Mouse (Mus musculus): Measurements from ENCODE around the gene Ank3.

DNA sequence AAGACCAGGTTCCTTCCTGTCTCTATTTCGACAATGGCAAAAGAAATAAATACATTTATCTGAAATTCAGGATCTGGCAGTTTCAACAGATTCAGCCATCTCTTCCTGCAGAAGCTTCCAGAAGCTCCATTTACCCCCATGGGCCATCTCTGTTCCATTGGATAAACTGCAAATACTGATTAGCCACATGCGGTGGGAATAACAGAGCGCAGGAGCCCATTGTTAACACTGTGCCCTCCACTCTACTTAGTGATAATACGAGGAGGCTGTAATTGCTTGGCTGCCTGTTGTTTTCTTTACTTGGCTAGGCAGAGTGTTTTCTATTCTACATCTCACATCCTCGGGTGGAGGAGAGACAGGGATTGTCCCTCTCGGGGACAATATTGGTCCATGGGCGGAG, 174.5 kb downstream of the Ank3 start:
- TF ChIP-seq CTCF (IDR thresholded peaks at IDR 0.05; ENCODE audit: borderline replicate concordance, extremely low read depth, insufficient read depth, insufficient read length): no peak
- TF ChIP-seq POLR2A (IDR thresholded peaks at IDR 0.05; ENCODE audit: borderline replicate concordance, extremely low read depth, insufficient read depth, insufficient read length, poor library complexity, severe bottlenecking): no peak

Measured in brain, embryonic 14.5 days (tissue).